Mouse (Mus musculus) midbrain, embryonic 14.5 days (tissue): ENCODE measurements around the gene Col28a1. TPM values are rescaled to one million over a fixed set of nuclear protein-coding genes. Genes with fewer than 3 reads are reported as not detected.

Experiments used
- ATAC-seq: fragments of 200-750 bp; cut with Nextera tagmentation; 2 replicates; pipeline ENCODE4 v1.8.0; 2017; ENCODE audit warnings: moderate number of reproducible peaks, moderate library complexity; ENCODE audit not compliant: low FRiP score, low TSS enrichment
- DNase-seq: peaks from one replicate; pipeline ENCODE4 v3.0.0-alpha.2; 2015
- H3K27ac ChIP-seq: fragments of 300-500 bp; sonication (generic); replicated peaks from 2 replicates; pipeline ENCODE4 v1.5.1; 2014; ENCODE audit warnings: mild to moderate bottlenecking, low read depth, low read length, moderate library complexity
- H3K27me3 ChIP-seq: fragments of 300-500 bp; sonication (generic); 2 replicates; pipeline ENCODE4 v1.6.1; 2014; ENCODE audit warnings: low read length, control low read depth, mixed read lengths; ENCODE audit not compliant: control insufficient read depth, insufficient read depth
- H3K36me3 ChIP-seq: fragments of 300-500 bp; sonication (generic); 2 replicates; pipeline ENCODE4 v1.6.1; 2014; ENCODE audit warnings: low read length, control low read depth; ENCODE audit not compliant: control insufficient read depth, insufficient read depth
- H3K4me1 ChIP-seq: fragments of 300-500 bp; sonication (generic); 2 replicates; pipeline ENCODE4 v1.6.1; 2014; ENCODE audit warnings: mild to moderate bottlenecking, antibody characterized with exemption, low read length, control low read depth; ENCODE audit not compliant: control insufficient read depth, insufficient read depth
- H3K4me2 ChIP-seq: fragments of 300-500 bp; sonication (generic); 2 replicates; pipeline ENCODE4 v1.6.1; 2014; ENCODE audit warnings: mild to moderate bottlenecking, low read length, moderate library complexity
- H3K4me3 ChIP-seq: fragments of 300-500 bp; sonication (generic); replicated peaks from 2 replicates; pipeline ENCODE4 v1.5.1; 2014; ENCODE audit warnings: low read depth, low read length
- H3K9ac ChIP-seq: fragments of 300-500 bp; sonication (generic); replicated peaks from 2 replicates; pipeline ENCODE4 v1.6.1; 2014; ENCODE audit warnings: mild to moderate bottlenecking, low read length, moderate library complexity
- H3K9me3 ChIP-seq: fragments of 300-500 bp; sonication (generic); 2 replicates; pipeline ENCODE4 v1.6.1; 2016; ENCODE audit warnings: low read length, control low read depth, mixed read lengths; ENCODE audit not compliant: control insufficient read depth
- WGBS: fragments of 180-500 bp; shearing (Covaris S2); extraction: QIAGEN DNeasy Blood & Tissue Kit; methylation state at CpG from one replicate; pipeline ENCODE4 v1.1.7; 2014; 5-methylcytosine and 5-hydroxymethylcytosine counted together
- polyA plus RNA-seq: library from polyadenylated mRNA; unstranded; fragments of >200 nt; fragmentation: Nextera tagmentation; extraction: Ambion mirVana; gene quantifications from 2 replicates; pipeline ENCODE4 v1.2.1, GENCODE M21; 2014

The Col28a1 gene
- polyA plus RNA-seq, 1 experiment from 2014 or later: 0.49 TPM

DNA sequence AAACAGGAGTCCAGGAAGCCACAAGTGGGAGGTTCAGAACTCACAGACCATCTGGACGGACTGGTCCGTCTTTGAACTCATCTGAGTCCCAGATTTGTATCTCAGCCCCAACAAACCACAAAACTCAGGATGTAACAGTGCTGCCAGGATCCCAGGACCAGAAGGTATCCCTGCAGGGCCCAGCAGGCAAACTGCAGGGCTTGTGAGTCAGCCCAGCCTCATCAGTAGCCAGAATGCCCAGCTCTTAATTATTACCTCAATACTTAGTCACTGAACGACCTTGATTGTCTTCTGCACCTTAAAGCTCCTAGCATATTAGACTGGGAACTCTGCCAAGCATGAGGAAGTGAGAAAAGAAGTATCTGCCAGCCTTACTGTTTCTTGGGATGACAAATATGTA, 96.6 kb downstream of the Col28a1 start:
- DNase-seq (no peak), ATAC-seq (no peak)
- WGBS: 74% methylated on average over 3 of the region's 3 CpGs

GRCm38 (mm10) chr6:8094160-8094953, 98.1 kb downstream of the Col28a1 start:
- H3K4me3 ChIP-seq: no peak overlapping the region
- H3K27ac ChIP-seq: no peak overlapping the region
- H3K36me3 ChIP-seq: no peaks in the 10 kb centered on the region
- DNase-seq: no peak
- no peaks in the 10 kb centered on the region for H3K4me1 ChIP-seq
- H3K4me2 ChIP-seq: no peak overlapping the region
- H3K27me3 ChIP-seq: no peaks in the 10 kb centered on the region
- 83% methylated on average over 8 of the region's 8 CpGs for WGBS
- H3K9me3 ChIP-seq: no peaks in the 10 kb centered on the region
- no peak for ATAC-seq
- H3K9ac ChIP-seq: no peak overlapping the region

More for the DNA sequence above, 96.6 kb downstream of the Col28a1 start:
- Histone ChIP-seq H3K4me3 (no peak overlapping the region), H3K4me1 (no peaks in the 10 kb centered on the region), H3K27me3 (no peaks in the 10 kb centered on the region), H3K27ac (no peak overlapping the region), H3K36me3 (no peaks in the 10 kb centered on the region), H3K4me2 (no peak overlapping the region), H3K9ac (no peak overlapping the region), H3K9me3 (no peaks in the 10 kb centered on the region)

GRCm38 (mm10) chr6:8093556-8093955, 98.9 kb downstream of the Col28a1 start:
- no peaks in the 10 kb centered on the region for H3K36me3 ChIP-seq
- no peaks in the 10 kb centered on the region for H3K9me3 ChIP-seq
- H3K4me2 ChIP-seq: no peak overlapping the region
- no peak overlapping the region for H3K27ac ChIP-seq
- ATAC-seq: no peak
- DNase-seq: no peak
- H3K9ac ChIP-seq: no peak overlapping the region
- no peaks in the 10 kb centered on the region for H3K4me1 ChIP-seq
- no peaks in the 10 kb centered on the region for H3K27me3 ChIP-seq
- WGBS: 92% methylated on average over 7 of the region's 7 CpGs
- no peak overlapping the region for H3K4me3 ChIP-seq

DNA sequence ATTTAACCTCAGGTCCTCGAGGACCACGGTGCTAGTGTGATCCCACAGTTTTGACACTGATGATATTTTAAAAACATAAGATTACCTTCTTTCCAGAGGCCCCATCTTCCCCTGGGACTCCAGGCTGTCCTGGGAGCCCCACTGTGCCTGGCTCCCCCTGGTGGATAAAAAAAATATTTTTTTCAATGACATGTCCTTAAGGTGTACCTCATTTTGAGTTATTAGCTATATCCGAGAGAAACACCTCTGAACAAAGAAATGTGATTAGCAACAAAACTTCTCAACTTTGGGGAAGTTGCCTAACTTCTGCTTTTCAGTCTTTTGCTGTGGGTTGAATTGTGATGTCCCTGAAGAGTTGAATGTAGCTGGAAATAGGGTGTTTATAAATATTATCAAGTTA, 105.6 kb downstream of the Col28a1 start:
- H3K4me3 ChIP-seq: no peak overlapping the region
- ATAC-seq (no peak), DNase-seq (peak; percentile 69)
- H3K9ac ChIP-seq: no peak overlapping the region
- no peaks in the 10 kb centered on the region for H3K9me3 ChIP-seq
- no peak overlapping the region for H3K4me2 ChIP-seq
- no peaks in the 10 kb centered on the region for H3K27me3 ChIP-seq
- no peaks in the 10 kb centered on the region for H3K4me1 ChIP-seq
- WGBS: 59% methylated on average over 3 of the region's 3 CpGs
- no peak overlapping the region for H3K27ac ChIP-seq
- H3K36me3 ChIP-seq: no peaks in the 10 kb centered on the region

DNA sequence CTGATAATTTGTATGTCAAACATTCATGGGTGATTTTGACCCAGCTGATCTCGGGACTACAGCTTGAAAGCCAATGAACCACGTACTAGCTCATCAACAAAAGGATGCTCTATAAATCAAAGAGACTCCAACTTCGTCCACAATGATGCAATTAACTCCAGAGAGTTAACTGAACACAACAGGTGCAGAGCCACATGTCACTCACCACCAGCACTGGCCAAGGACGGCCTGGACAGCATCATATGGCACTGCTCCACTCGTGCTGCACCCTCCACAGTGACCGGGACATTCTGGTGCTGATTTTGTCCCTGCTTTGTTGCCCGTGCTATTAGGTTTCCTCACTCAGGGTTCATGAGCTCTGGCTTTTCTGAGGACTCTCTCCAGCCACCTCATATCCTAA, 107.6 kb downstream of the Col28a1 start:
- Histone ChIP-seq H3K4me2 (no peak overlapping the region), H3K4me1 (no peaks in the 10 kb centered on the region)
- WGBS: 83% methylated on average over 7 of the region's 7 CpGs

GRCm38 (mm10) chr6:8083196-8083595, 109.2 kb downstream of the Col28a1 start:
- no peak overlapping the region for H3K9ac ChIP-seq
- no peaks in the 10 kb centered on the region for H3K27me3 ChIP-seq
- no peaks in the 10 kb centered on the region for H3K4me1 ChIP-seq
- H3K4me3 ChIP-seq: no peak overlapping the region
- WGBS: 86% methylated on average over 2 of the region's 2 CpGs
- no peak for ATAC-seq
- no peak overlapping the region for H3K27ac ChIP-seq
- H3K4me2 ChIP-seq: no peak overlapping the region
- no peak for DNase-seq
- no peaks in the 10 kb centered on the region for H3K36me3 ChIP-seq
- no peaks in the 10 kb centered on the region for H3K9me3 ChIP-seq

More for the DNA sequence above, 107.6 kb downstream of the Col28a1 start:
- H3K9ac ChIP-seq: no peak overlapping the region
- no peak overlapping the region for H3K27ac ChIP-seq
- no peak for ATAC-seq
- no peak for DNase-seq
- no peak overlapping the region for H3K4me3 ChIP-seq
- H3K27me3 ChIP-seq: no peaks in the 10 kb centered on the region
- no peaks in the 10 kb centered on the region for H3K36me3 ChIP-seq
- no peaks in the 10 kb centered on the region for H3K9me3 ChIP-seq

DNA sequence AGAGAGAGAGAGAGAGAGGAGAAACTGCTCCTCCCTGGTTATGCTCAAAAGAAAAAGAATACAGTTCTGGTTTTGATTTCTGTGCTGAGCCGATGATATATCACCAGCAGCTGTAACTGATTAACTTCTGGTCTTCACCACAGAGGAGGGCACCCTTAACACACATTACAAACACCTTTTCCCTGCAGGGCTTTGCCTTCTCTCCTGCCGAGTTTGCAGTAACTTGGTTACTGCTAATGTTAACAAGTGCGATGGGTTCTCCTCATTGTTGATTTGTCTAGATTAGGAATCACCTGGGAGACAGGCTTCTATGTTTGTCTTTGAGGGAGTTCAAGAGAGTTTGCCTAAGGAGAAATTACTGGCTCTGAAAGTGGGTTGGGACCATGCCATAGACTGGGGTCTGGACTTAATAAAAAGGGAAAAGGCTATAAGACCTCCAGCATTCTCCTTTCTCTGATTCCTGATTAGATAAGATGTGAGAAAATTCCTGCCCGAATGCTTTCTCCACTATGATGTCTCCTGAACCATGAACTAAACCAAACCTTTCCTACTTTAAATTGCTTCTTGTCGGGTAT, 114.8 kb downstream of the Col28a1 start:
- H3K27ac ChIP-seq: no peak overlapping the region
- ATAC-seq: no peak
- H3K36me3 ChIP-seq: no peaks in the 10 kb centered on the region
- no peaks in the 10 kb centered on the region for H3K4me1 ChIP-seq
- no peak overlapping the region for H3K9ac ChIP-seq
- 81% methylated on average over 5 of the region's 5 CpGs for WGBS
- no peaks in the 10 kb centered on the region for H3K9me3 ChIP-seq
- no peak overlapping the region for H3K4me2 ChIP-seq
- no peak for DNase-seq
- H3K4me3 ChIP-seq: no peak overlapping the region
- no peaks in the 10 kb centered on the region for H3K27me3 ChIP-seq

- Histone ChIP-seq H3K9ac (no peak overlapping the region), H3K27me3 (no peaks in the 10 kb centered on the region), H3K4me1 (no peaks in the 10 kb centered on the region), H3K27ac (no peak overlapping the region), H3K4me3 (no peak overlapping the region), H3K36me3 (no peaks in the 10 kb centered on the region), H3K4me2 (no peak overlapping the region), H3K9me3 (no peaks in the 10 kb centered on the region)
- DNase-seq (no peak), ATAC-seq (no peak)
- WGBS: 86% methylated on average over 2 of the region's 2 CpGs
Measured at GRCm38 (mm10) chr6:8074914-8075313, 117.5 kb downstream of the Col28a1 start.

- H3K4me3 ChIP-seq: no peak overlapping the region
- DNase-seq: no peak
- H3K4me1 ChIP-seq: no peaks in the 10 kb centered on the region
- no peak overlapping the region for H3K4me2 ChIP-seq
- no peaks in the 10 kb centered on the region for H3K9me3 ChIP-seq
- H3K27me3 ChIP-seq: no peaks in the 10 kb centered on the region
- no peak overlapping the region for H3K27ac ChIP-seq
- H3K9ac ChIP-seq: no peak overlapping the region
- ATAC-seq: no peak
- no peaks in the 10 kb centered on the region for H3K36me3 ChIP-seq
- 93% methylated on average over 5 of the region's 5 CpGs for WGBS
Measured at GRCm38 (mm10) chr6:8068979-8069378, 123.4 kb downstream of the Col28a1 start.
